Mouse (Mus musculus) myocyte (in vitro differentiated cells): ENCODE data around the gene Morf4l2. TPM values are rescaled to one million over a fixed set of nuclear protein-coding genes. Genes with fewer than 3 reads are reported as not detected.

Source experiments
- H3K27me3 ChIP-seq: one replicate; pipeline ENCODE4 v1.6.1; 2011; ENCODE audit not compliant: control insufficient read depth, insufficient read depth, insufficient read length
- H3K36me3 ChIP-seq: one replicate; pipeline ENCODE4 v1.6.1; 2011; ENCODE audit not compliant: control insufficient read depth, insufficient read depth
- H3K4me2 ChIP-seq: one replicate; pipeline ENCODE4 v1.6.1; 2011; ENCODE audit warnings: low read depth, control low read depth
- H3K4me3 ChIP-seq: one replicate; pipeline ENCODE4 v1.5.1; 2011; ENCODE audit warnings: mild to moderate bottlenecking, control low read depth, moderate library complexity
- H3K79me2 ChIP-seq: one replicate; pipeline ENCODE4 v1.6.1; 2011; ENCODE audit not compliant: control insufficient read depth, insufficient read depth
- H3ac ChIP-seq: one replicate; pipeline ENCODE4 v1.6.1; 2011; ENCODE audit not compliant: control insufficient read depth, insufficient read length
- CEBPB ChIP-seq: IDR thresholded peaks from 2 replicates; pipeline ENCODE4 v1.6.1; 2011; ENCODE audit warnings: mild to moderate bottlenecking, moderate library complexity; ENCODE audit not compliant: poor library complexity, insufficient read depth, severe bottlenecking
- E2F4 ChIP-seq: IDR thresholded peaks from one replicate; pipeline ENCODE4 v1.6.1; 2011; ENCODE audit warnings: mild to moderate bottlenecking, control low read depth, moderate library complexity; ENCODE audit not compliant: insufficient read depth
- MAX ChIP-seq: IDR thresholded peaks from one replicate; pipeline ENCODE4 v1.6.1; 2011; ENCODE audit warnings: low read depth, mild to moderate bottlenecking, control low read depth
- MYOD1 ChIP-seq, 3 experiments: IDR thresholded peaks; one replicate each; pipeline ENCODE4 v1.6.1; 2011; ENCODE audit warnings: control low read depth in 2 of 3, low read depth in 2 of 3, mild to moderate bottlenecking in 2 of 3, moderate library complexity in 1 of 3; ENCODE audit not compliant: insufficient read length in 2 of 3, control insufficient read depth in 1 of 3
- MYOG ChIP-seq, 3 experiments: IDR thresholded peaks; one replicate each; pipeline ENCODE4 v1.6.1; 2011; ENCODE audit warnings: control low read depth in 2 of 3, low read depth in 2 of 3, mild to moderate bottlenecking in 2 of 3; ENCODE audit not compliant: insufficient read length in 2 of 3, control insufficient read depth in 1 of 3, insufficient read depth in 1 of 3
- POLR2A ChIP-seq: IDR thresholded peaks from one replicate; pipeline ENCODE4 v1.6.1; 2011; ENCODE audit warnings: low read depth, mild to moderate bottlenecking, control low read depth, moderate library complexity; ENCODE audit not compliant: insufficient read length
- POLR2AphosphoS2 ChIP-seq: IDR thresholded peaks from one replicate; pipeline ENCODE4 v1.6.1; 2011; ENCODE audit warnings: low read depth, control low read depth; ENCODE audit not compliant: insufficient read length
- REST ChIP-seq: IDR thresholded peaks from one replicate; pipeline ENCODE4 v1.6.1; 2011; ENCODE audit warnings: mild to moderate bottlenecking, control low read depth, moderate library complexity; ENCODE audit not compliant: insufficient read depth, insufficient read length
- SRF ChIP-seq: IDR thresholded peaks from one replicate; pipeline ENCODE4 v1.6.1; 2011; ENCODE audit warnings: low read depth; ENCODE audit not compliant: control insufficient read depth, insufficient read length
- TCF12 ChIP-seq: IDR thresholded peaks from one replicate; pipeline ENCODE4 v1.6.1; 2011; ENCODE audit warnings: mild to moderate bottlenecking, control low read depth; ENCODE audit not compliant: poor library complexity, insufficient read depth, severe bottlenecking
- TCF3 ChIP-seq: IDR thresholded peaks from one replicate; pipeline ENCODE4 v1.6.1; 2011; ENCODE audit warnings: low read depth, control low read depth; ENCODE audit not compliant: insufficient read length
- USF1 ChIP-seq: IDR thresholded peaks from one replicate; pipeline ENCODE4 v1.6.1; 2011; ENCODE audit warnings: low read depth, mild to moderate bottlenecking, control low read depth, moderate library complexity
- polyA plus RNA-seq: library from polyadenylated mRNA; unstranded; fragments of >200 nt; fragmentation: generic; extraction: Trizol; gene quantifications from one replicate; pipeline ENCODE4 v1.2.1, GENCODE M21; 2012; ENCODE audit warnings: missing spikeins

The Morf4l2 gene
- polyA plus RNA-seq, 1 experiment, result 202 TPM

GRCm38 (mm10) chrX:136744663-136745062 lies 1.2 kb upstream of the Morf4l2 start:
- Histone ChIP-seq H3K36me3 (no peaks in the 10 kb centered on the region), H3K79me2 (peaks cover 13% of the 10 kb centered on the region), H3K27me3 (no peaks in the 10 kb centered on the region), H3K4me3 (no peak overlapping the region), H3ac (no peak overlapping the region), H3K4me2 (no peak overlapping the region)
- TF ChIP-seq POLR2AphosphoS2, result no peak
- TF ChIP-seq MAX, result no peak
- TF ChIP-seq MYOD1 (IDR thresholded peaks at IDR 0.05; ENCODE audit: control insufficient read depth in 1 of 3, insufficient read length in 2 of 3, low read depth in 2 of 3), result no peak
- no peak for TF ChIP-seq USF1
- no peak for TF ChIP-seq TCF12
- TF ChIP-seq TCF3, result no peak
- no peak for TF ChIP-seq E2F4
- TF ChIP-seq POLR2A, result no peak
- no peak for TF ChIP-seq MYOG (IDR thresholded peaks at IDR 0.05; ENCODE audit: control insufficient read depth in 1 of 3, insufficient read depth in 1 of 3, insufficient read length in 2 of 3, low read depth in 2 of 3)
- TF ChIP-seq SRF, result no peak
- TF ChIP-seq REST, result no peak
- no peak for TF ChIP-seq CEBPB

GRCm38 (mm10) chrX:136742661-136743103 lies 808 bp downstream of the Morf4l2 start:
- Histone ChIP-seq H3K79me2 (peaks cover 33% of the 10 kb centered on the region), H3K4me3 (peak overlapping the region; percentile 78), H3K4me2 (peak overlapping the region; percentile 84), H3K27me3 (no peaks in the 10 kb centered on the region), H3ac (no peak overlapping the region), H3K36me3 (peaks cover 12% of the 10 kb centered on the region)
- no peak for TF ChIP-seq POLR2A
- TF ChIP-seq MAX, result no peak
- no peak for TF ChIP-seq USF1
- TF ChIP-seq TCF3, result no peak
- no peak for TF ChIP-seq MYOG (IDR thresholded peaks at IDR 0.05; ENCODE audit: control insufficient read depth in 1 of 3, insufficient read depth in 1 of 3, insufficient read length in 2 of 3, low read depth in 2 of 3)
- TF ChIP-seq REST, result no peak
- TF ChIP-seq MYOD1 (IDR thresholded peaks at IDR 0.05; ENCODE audit: control insufficient read depth in 1 of 3, insufficient read length in 2 of 3, low read depth in 2 of 3), result no peak
- TF ChIP-seq SRF, result no peak
- TF ChIP-seq CEBPB, result no peak
- no peak for TF ChIP-seq E2F4
- no peak for TF ChIP-seq POLR2AphosphoS2
- TF ChIP-seq TCF12, result no peak

- Histone ChIP-seq H3K4me3 (peak overlapping the region; percentile 78), H3K4me2 (peak overlapping the region; percentile 84), H3K27me3 (no peaks in the 10 kb centered on the region), H3K36me3 (peaks cover 16% of the 10 kb centered on the region), H3ac (no peak overlapping the region), H3K79me2 (peaks cover 38% of the 10 kb centered on the region)
- TF ChIP-seq SRF, result no peak
- no peak for TF ChIP-seq POLR2A
- no peak for TF ChIP-seq USF1
- no peak for TF ChIP-seq TCF3
Observed at GRCm38 (mm10) chrX:136742241-136742640, 1.2 kb downstream of the Morf4l2 start.

GRCm38 (mm10) chrX:136741651-136742201 lies 1.8 kb downstream of the Morf4l2 start:
- H3K27me3 ChIP-seq, result no peaks in the 10 kb centered on the region
- peak overlapping the region; percentile 84 for H3K4me2 ChIP-seq
- no peak overlapping the region for H3ac ChIP-seq
- peaks cover 43% of the 10 kb centered on the region for H3K79me2 ChIP-seq
- peaks cover 16% of the 10 kb centered on the region for H3K36me3 ChIP-seq
- H3K4me3 ChIP-seq, result peak overlapping the region; percentile 78
- TF ChIP-seq MAX (peak; percentile 7), POLR2AphosphoS2 (peak; percentile 82), MYOG (IDR thresholded peaks at IDR 0.05; ENCODE audit: control insufficient read depth in 1 of 3, insufficient read depth in 1 of 3, insufficient read length in 2 of 3, low read depth in 2 of 3) (peak in 1 of 3 experiments; percentile 43), MYOD1 (IDR thresholded peaks at IDR 0.05; ENCODE audit: control insufficient read depth in 1 of 3, insufficient read length in 2 of 3, low read depth in 2 of 3) (peak in 1 of 3 experiments; percentile 40), USF1 (no peak), POLR2A (peak; percentile 92), TCF12 (no peak), REST (no peak), SRF (no peak), CEBPB (peak; percentile 98), E2F4 (no peak)
